Mouse (Mus musculus): ENCODE data around the gene Eya3. TPM values are rescaled to one million over a fixed set of nuclear protein-coding genes. Genes with fewer than 3 reads are reported as not detected.
"Not testable (repeated sequence)": the region's sequence is repeated elsewhere in the genome, so short reads cannot be mapped to it uniquely, and the experiment has no call there.

The Eya3 gene
- polyA plus RNA-seq, 1 experiment from 2014 or later, result 33.4 TPM

- no peaks in the 10 kb centered on the region for H3K9me3 ChIP-seq (replicated peaks)
- H3K4me3 ChIP-seq (replicated peaks), result no peak overlapping the region
- peaks cover 9% of the 10 kb centered on the region; the same call in 1 of the 2 replicates for H3K4me1 ChIP-seq
- H3K36me3 ChIP-seq, result no peaks in the 10 kb centered on the region
- no peaks in the 10 kb centered on the region for H3K27me3 ChIP-seq
- H3K9ac ChIP-seq, result no peak overlapping the region
- WGBS, result 94% methylated on average over 4 of the region's 4 CpGs
- no peak for ATAC-seq (replicated peaks; ENCODE audit: low FRiP score)
- no peak overlapping the region for H3K27ac ChIP-seq
- no peak overlapping the region for H3K4me2 ChIP-seq
Measured at GRCm38 (mm10) chr4:132748778-132749177, 110.0 kb downstream of the Eya3 start.

GRCm38 (mm10) chr4:132749258-132749982 is 110.6 kb downstream of the Eya3 start:
- no peaks in the 10 kb centered on the region for H3K36me3 ChIP-seq
- H3K27ac ChIP-seq, result no peak overlapping the region
- H3K4me2 ChIP-seq, result no peak overlapping the region
- WGBS, result 84% methylated on average over 6 of the region's 6 CpGs
- peaks cover 6% of the 10 kb centered on the region; the same call in 1 of the 2 replicates for H3K4me1 ChIP-seq
- H3K9me3 ChIP-seq (replicated peaks), result no peaks in the 10 kb centered on the region
- H3K9ac ChIP-seq, result no peak overlapping the region
- no peak overlapping the region for H3K4me3 ChIP-seq (replicated peaks)
- no peak for ATAC-seq (replicated peaks; ENCODE audit: low FRiP score)
- H3K27me3 ChIP-seq, result no peaks in the 10 kb centered on the region

GRCm38 (mm10) chr4:132752992-132753391 is 114.2 kb downstream of the Eya3 start:
- ATAC-seq (replicated peaks; ENCODE audit: low FRiP score), result no peak
- H3K27me3 ChIP-seq, result peaks cover 12% of the 10 kb centered on the region
- H3K36me3 ChIP-seq, result no peaks in the 10 kb centered on the region
- H3K9ac ChIP-seq, result no peak overlapping the region
- H3K4me1 ChIP-seq, result peaks cover 15% of the 10 kb centered on the region
- H3K9me3 ChIP-seq (replicated peaks), result no peaks in the 10 kb centered on the region
- WGBS, result 76% methylated on average over 6 of the region's 6 CpGs
- no peak overlapping the region for H3K27ac ChIP-seq
- H3K4me2 ChIP-seq, result no peak overlapping the region
- H3K4me3 ChIP-seq (replicated peaks), result no peak overlapping the region

- Histone ChIP-seq H3K9me3 (replicated peaks) (no peaks in the 10 kb centered on the region), H3K4me1 (peaks cover 17% of the 10 kb centered on the region), H3K4me3 (replicated peaks) (peak within 1 kb of the TSS; percentile 52), H3K36me3 (no peaks in the 10 kb centered on the region), H3K9ac (peak within 1 kb of the TSS; percentile 45; the same call in 1 of the 2 replicates), H3K27me3 (peaks cover 14% of the 10 kb centered on the region), H3K27ac (0 out of 2 replicates have a peak within 1 kb of the TSS, but pooled peaks have one; percentile 27), H3K4me2 (peak within 1 kb of the TSS; percentile 94)
- peak; percentile 90 for ATAC-seq (replicated peaks; ENCODE audit: low FRiP score)
- WGBS, result under 1% methylated on average over 22 of the region's 22 CpGs
Measured at GRCm38 (mm10) chr4:132756974-132757373, 118.2 kb downstream of the Eya3 start, which contains the start of gene Smpdl3b. Gene Smpdl3b (minus strand): TSS chr4:132757252.

- peaks cover 14% of the 10 kb centered on the region for H3K27me3 ChIP-seq
- H3K27ac ChIP-seq, result 0 out of 2 replicates have a peak overlapping the region, but pooled peaks have one; percentile 27
- H3K9ac ChIP-seq, result no peak overlapping the region
- H3K9me3 ChIP-seq (replicated peaks), result no peaks in the 10 kb centered on the region
- peak overlapping the region; percentile 94 for H3K4me2 ChIP-seq
- H3K4me3 ChIP-seq (replicated peaks), result no peak overlapping the region
- H3K4me1 ChIP-seq, result peaks cover 17% of the 10 kb centered on the region
- no peak for ATAC-seq (replicated peaks; ENCODE audit: low FRiP score)
- WGBS, result 51% methylated on average over 7 of the region's 7 CpGs
- H3K36me3 ChIP-seq, result no peaks in the 10 kb centered on the region
Measured at GRCm38 (mm10) chr4:132757633-132758351, 119.0 kb downstream of the Eya3 start.

- WGBS, result 56% methylated on average over 3 of the region's 3 CpGs
- ATAC-seq (replicated peaks; ENCODE audit: low FRiP score), result no peak
- Histone ChIP-seq H3K27ac (no peak overlapping the region), H3K27me3 (peaks cover 14% of the 10 kb centered on the region), H3K4me1 (peaks cover 17% of the 10 kb centered on the region), H3K36me3 (no peaks in the 10 kb centered on the region), H3K9ac (no peak overlapping the region), H3K9me3 (replicated peaks) (no peaks in the 10 kb centered on the region), H3K4me3 (replicated peaks) (no peak overlapping the region), H3K4me2 (no peak overlapping the region)
Measured at GRCm38 (mm10) chr4:132760296-132760695, 121.5 kb downstream of the Eya3 start.

GRCm38 (mm10) chr4:132762602-132763001 is 123.8 kb downstream of the Eya3 start:
- Histone ChIP-seq H3K4me3 (replicated peaks) (no peak overlapping the region), H3K36me3 (no peaks in the 10 kb centered on the region), H3K9me3 (replicated peaks) (no peaks in the 10 kb centered on the region), H3K9ac (no peak overlapping the region), H3K27ac (no peak overlapping the region), H3K4me1 (peaks cover 3% of the 10 kb centered on the region; the same call in 1 of the 2 replicates), H3K4me2 (no peak overlapping the region), H3K27me3 (peaks cover 4% of the 10 kb centered on the region)
- 64% methylated on average over 6 of the region's 6 CpGs for WGBS
- ATAC-seq (replicated peaks; ENCODE audit: low FRiP score), result no peak

- not testable (repeated sequence) for H3K4me3 ChIP-seq (replicated peaks); H3K4me1 ChIP-seq; ATAC-seq (replicated peaks; ENCODE audit: low FRiP score); H3K9me3 ChIP-seq (replicated peaks); H3K27me3 ChIP-seq; H3K4me2 ChIP-seq; H3K9ac ChIP-seq; H3K36me3 ChIP-seq; H3K27ac ChIP-seq
- WGBS, result 87% methylated on average over 3 of the region's 3 CpGs
Measured at GRCm38 (mm10) chr4:132763125-132763524, 124.3 kb downstream of the Eya3 start.

- under 1% methylated on average over 71 of the region's 71 CpGs for WGBS
Measured at GRCm38 (mm10) chr4:132767914-132768876, 129.4 kb downstream of the Eya3 start, which contains the start of gene Rpa2. Gene Rpa2 (plus strand): TSS chr4:132768332.

GRCm38 (mm10) chr4:132771776-132772175 is 133.0 kb downstream of the Eya3 start:
- peaks cover 68% of the 10 kb centered on the region for H3K36me3 ChIP-seq
- WGBS, result 89% methylated on average over 9 of the region's 9 CpGs
- H3K27ac ChIP-seq, result no peak overlapping the region
- H3K9ac ChIP-seq, result no peak overlapping the region
- H3K4me3 ChIP-seq (replicated peaks), result no peak overlapping the region
- no peaks in the 10 kb centered on the region for H3K9me3 ChIP-seq (replicated peaks)
- peaks cover 9% of the 10 kb centered on the region for H3K4me1 ChIP-seq
- H3K4me2 ChIP-seq, result no peak overlapping the region
- H3K27me3 ChIP-seq, result no peaks in the 10 kb centered on the region
- ATAC-seq (replicated peaks; ENCODE audit: low FRiP score), result no peak

More at GRCm38 (mm10) chr4:132767914-132768876, 129.4 kb downstream of the Eya3 start, which contains the start of gene Rpa2:
- peaks cover 33% of the 10 kb centered on the region for H3K36me3 ChIP-seq
- H3K9me3 ChIP-seq (replicated peaks), result no peaks in the 10 kb centered on the region
- H3K27ac ChIP-seq, result peak within 1 kb of the TSS; percentile 69
- peak; percentile 95 for ATAC-seq (replicated peaks; ENCODE audit: low FRiP score)
- H3K27me3 ChIP-seq, result no peaks in the 10 kb centered on the region
- peaks cover 9% of the 10 kb centered on the region for H3K4me1 ChIP-seq
- peak within 1 kb of the TSS; percentile 76 for H3K4me2 ChIP-seq
- H3K4me3 ChIP-seq (replicated peaks), result peak within 1 kb of the TSS; percentile 71
- peak within 1 kb of the TSS; percentile 73 for H3K9ac ChIP-seq
